Mouse (Mus musculus) kidney, postnatal 36 days (tissue): Measurements from ENCODE around the gene Gm17268.
A peak's percentile ranks its signal among the peaks of the same experiment; 100 is the strongest.

Experiments used
- DNase-seq, 2 experiments: peaks; one replicate each; pipeline ENCODE4 v3.0.0; 2021 to 2022; ENCODE audit warnings: mixed read lengths in 2 of 2

Gene Gm17268

GRCm38 (mm10) chr11:82038535-82038934 is at the start of gene Gm17268:
TSS of gene Gm17268 (minus strand) at chr11:82038562.
- DNase-seq = no peak

GRCm38 (mm10) chr11:82084360-82084759 is 46.0 kb upstream of the Gm17268 start:
- DNase-seq = no peak

GRCm38 (mm10) chr11:82080865-82081264 is 42.5 kb upstream of the Gm17268 start:
- no peak for DNase-seq

- no peak for DNase-seq
Measured at GRCm38 (mm10) chr11:82078136-82078730, 39.9 kb upstream of the Gm17268 start.

GRCm38 (mm10) chr11:82077031-82077430 is 38.7 kb upstream of the Gm17268 start:
- DNase-seq = no peak

GRCm38 (mm10) chr11:82073686-82074085 is 35.3 kb upstream of the Gm17268 start:
- no peak for DNase-seq

GRCm38 (mm10) chr11:82072984-82073383 is 34.6 kb upstream of the Gm17268 start:
- no peak for DNase-seq

GRCm38 (mm10) chr11:82072374-82072773 is 34.0 kb upstream of the Gm17268 start:
- DNase-seq = no peak

- no peak for DNase-seq
Measured at GRCm38 (mm10) chr11:82071076-82071475, 32.7 kb upstream of the Gm17268 start.

- no peak for DNase-seq
Measured at GRCm38 (mm10) chr11:82066953-82067571, 28.7 kb upstream of the Gm17268 start.

GRCm38 (mm10) chr11:82063454-82063853 is 25.1 kb upstream of the Gm17268 start:
- no peak for DNase-seq

GRCm38 (mm10) chr11:82062226-82062625 is 23.9 kb upstream of the Gm17268 start:
- no peak for DNase-seq

- no peak for DNase-seq
Measured at GRCm38 (mm10) chr11:82057646-82058045, 19.3 kb upstream of the Gm17268 start, which contains the start of gene Ccl11. TSS of gene Ccl11 (plus strand) at chr11:82057823.

GRCm38 (mm10) chr11:82053849-82054248 is 15.5 kb upstream of the Gm17268 start:
- DNase-seq = no peak

- peak in 1 of 2 experiments; percentile 55 for DNase-seq
Measured at GRCm38 (mm10) chr11:82047746-82048415, 9.5 kb upstream of the Gm17268 start.

GRCm38 (mm10) chr11:82045471-82045870 is 7.1 kb upstream of the Gm17268 start, which contains the start of gene Ccl7:
TSS of gene Ccl7 (plus strand) at chr11:82045712.
- DNase-seq = no peak

- peak in 1 of 2 experiments; percentile 8 for DNase-seq
Measured at GRCm38 (mm10) chr11:82041671-82042080, 3.3 kb upstream of the Gm17268 start.

- no peak for DNase-seq
Measured at GRCm38 (mm10) chr11:82039132-82039660, 834 bp upstream of the Gm17268 start.

GRCm38 (mm10) chr11:82035857-82036256 is 2.5 kb downstream of the Gm17268 start:
- no peak for DNase-seq

- DNase-seq = peak; percentile 53 to 59
Measured at GRCm38 (mm10) chr11:82035356-82035755, 3.0 kb downstream of the Gm17268 start, which contains the start of gene Ccl2. TSS of gene Ccl2 (plus strand) at chr11:82035571.

GRCm38 (mm10) chr11:82034446-82034845 is 3.9 kb downstream of the Gm17268 start:
- DNase-seq = no peak

GRCm38 (mm10) chr11:82032678-82033344 is 5.6 kb downstream of the Gm17268 start:
- DNase-seq = peak; percentile 61 to 68

GRCm38 (mm10) chr11:82032136-82032535 is 6.2 kb downstream of the Gm17268 start:
- DNase-seq = no peak
